Mouse (Mus musculus) testis, adult 2 months (tissue): ENCODE data around the gene St6galnac3.

ENCODE experiments used
- CTCF ChIP-seq: fragments of 200-500 bp; IDR thresholded peaks from 2 replicates; pipeline ENCODE4 v1.5.1; 2012; ENCODE audit warnings: low read depth, mild to moderate bottlenecking, inconsistent platforms, low read length, moderate library complexity; ENCODE audit not compliant: control insufficient read depth, insufficient read depth, insufficient replicate concordance
- POLR2A ChIP-seq: fragments of 200-500 bp; IDR thresholded peaks from 2 replicates; pipeline ENCODE4 v1.6.1; 2012; ENCODE audit warnings: low read depth, mild to moderate bottlenecking, inconsistent platforms, low read length, moderate library complexity; ENCODE audit not compliant: control insufficient read depth

DNA sequence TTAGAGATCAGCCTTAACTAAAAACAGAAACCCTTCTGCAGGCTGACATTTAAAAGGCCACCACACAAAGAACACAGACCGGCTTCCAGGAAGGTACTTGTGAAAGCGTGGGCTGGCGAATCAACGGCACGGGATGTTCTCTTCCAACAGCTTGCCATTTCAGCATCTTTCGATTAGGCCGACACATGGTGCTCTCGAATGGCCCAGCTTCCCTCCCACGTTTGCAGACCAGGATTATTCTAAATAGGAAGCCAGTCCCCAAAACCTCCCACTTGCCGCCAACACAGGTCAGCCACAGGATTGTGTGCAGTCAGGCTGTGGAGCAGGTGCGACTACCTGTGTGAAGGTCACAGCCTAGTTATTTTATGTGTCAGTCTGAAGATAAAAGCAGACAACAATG, 153.8 kb downstream of the St6galnac3 start:
- no peak for TF ChIP-seq CTCF
- TF ChIP-seq POLR2A = no peak
